Mouse (Mus musculus): Measurements from ENCODE around the gene Runx1. TPM values are rescaled to one million over a fixed set of nuclear protein-coding genes. Genes with fewer than 3 reads are reported as not detected.
A peak's percentile ranks its signal among the peaks of the same experiment; 100 is the strongest.

The Runx1 gene
- total RNA-seq, 1 experiment: 7.4 TPM

GRCm38 (mm10) chr16:92850416-92850815, 24.5 kb upstream of the Runx1 start:
- H3K4me1 ChIP-seq (ENCODE audit: control insufficient read depth in 2 of 2, insufficient read depth in 2 of 2, low read length in 2 of 2, poor library complexity in 1 of 2): no peaks in the 10 kb centered on the region
- H3K36me3 ChIP-seq (ENCODE audit: control insufficient read depth, insufficient read depth, low read length, poor library complexity, severe bottlenecking): no peaks in the 10 kb centered on the region
- no peak overlapping the region for H3K27ac ChIP-seq (ENCODE audit: insufficient read depth, low read depth, low read length, poor library complexity, severe bottlenecking)
- no peak for DNase-seq (ENCODE audit: low read depth, low spot score)
- in situ Hi-C loops (cut with MboI; ENCODE audit: low sequenced_read_pairs in 2 of 2, unreplicated experiment in 2 of 2): no loop called here
- H3K9me3 ChIP-seq (ENCODE audit: control insufficient read depth, insufficient read depth, low read depth, low read length): no peaks in the 10 kb centered on the region
- TF ChIP-seq MAFK (IDR thresholded peaks at IDR 0.05; ENCODE audit: insufficient read depth, low read depth, low read length) (no peak), HCFC1 (IDR thresholded peaks at IDR 0.05; ENCODE audit: borderline replicate concordance, insufficient read depth, low read length) (no peak), ZNF384 (IDR thresholded peaks at IDR 0.05; ENCODE audit: low read depth, low read length) (no peak), CHD2 (IDR thresholded peaks at IDR 0.05; ENCODE audit: low read depth, low read length) (no peak), ZC3H11A (IDR thresholded peaks at IDR 0.05; ENCODE audit: borderline replicate concordance, low read depth, low read length) (no peak)
- H3K4me3 ChIP-seq (ENCODE audit: insufficient read depth in 1 of 2, low read depth in 1 of 2, low read length in 2 of 2, poor library complexity in 1 of 2, severe bottlenecking in 1 of 2): no peak overlapping the region
- H3K9ac ChIP-seq (ENCODE audit: insufficient read depth, low read depth, low read length, poor library complexity, severe bottlenecking): no peak overlapping the region

GRCm38 (mm10) chr16:92847762-92848300, 21.9 kb upstream of the Runx1 start:
- DNase-seq (ENCODE audit: low read depth, low spot score): no peak
- in situ Hi-C loops (cut with MboI; ENCODE audit: low sequenced_read_pairs in 2 of 2, unreplicated experiment in 2 of 2): no loop called here
- Histone ChIP-seq H3K27ac (ENCODE audit: insufficient read depth, low read depth, low read length, poor library complexity, severe bottlenecking) (no peak overlapping the region), H3K4me3 (ENCODE audit: insufficient read depth in 1 of 2, low read depth in 1 of 2, low read length in 2 of 2, poor library complexity in 1 of 2, severe bottlenecking in 1 of 2) (no peak overlapping the region), H3K9me3 (ENCODE audit: control insufficient read depth, insufficient read depth, low read depth, low read length) (no peaks in the 10 kb centered on the region), H3K4me1 (ENCODE audit: control insufficient read depth in 2 of 2, insufficient read depth in 2 of 2, low read length in 2 of 2, poor library complexity in 1 of 2) (no peaks in the 10 kb centered on the region), H3K9ac (ENCODE audit: insufficient read depth, low read depth, low read length, poor library complexity, severe bottlenecking) (no peak overlapping the region), H3K36me3 (ENCODE audit: control insufficient read depth, insufficient read depth, low read length, poor library complexity, severe bottlenecking) (no peaks in the 10 kb centered on the region)
- no peak for TF ChIP-seq ZNF384 (IDR thresholded peaks at IDR 0.05; ENCODE audit: low read depth, low read length)
- no peak for TF ChIP-seq MAFK (IDR thresholded peaks at IDR 0.05; ENCODE audit: insufficient read depth, low read depth, low read length)
- no peak for TF ChIP-seq HCFC1 (IDR thresholded peaks at IDR 0.05; ENCODE audit: borderline replicate concordance, insufficient read depth, low read length)
- no peak for TF ChIP-seq ZC3H11A (IDR thresholded peaks at IDR 0.05; ENCODE audit: borderline replicate concordance, low read depth, low read length)
- no peak for TF ChIP-seq CHD2 (IDR thresholded peaks at IDR 0.05; ENCODE audit: low read depth, low read length)

GRCm38 (mm10) chr16:92845244-92846225, 19.6 kb upstream of the Runx1 start:
- in situ Hi-C loops (cut with MboI; ENCODE audit: low sequenced_read_pairs in 2 of 2, unreplicated experiment in 2 of 2): no loop called here
- Histone ChIP-seq H3K36me3 (ENCODE audit: control insufficient read depth, insufficient read depth, low read length, poor library complexity, severe bottlenecking) (no peaks in the 10 kb centered on the region), H3K9ac (ENCODE audit: insufficient read depth, low read depth, low read length, poor library complexity, severe bottlenecking) (no peak overlapping the region), H3K27ac (ENCODE audit: insufficient read depth, low read depth, low read length, poor library complexity, severe bottlenecking) (no peak overlapping the region), H3K9me3 (ENCODE audit: control insufficient read depth, insufficient read depth, low read depth, low read length) (no peaks in the 10 kb centered on the region), H3K4me1 (ENCODE audit: control insufficient read depth in 2 of 2, insufficient read depth in 2 of 2, low read length in 2 of 2, poor library complexity in 1 of 2) (no peaks in the 10 kb centered on the region), H3K4me3 (ENCODE audit: insufficient read depth in 1 of 2, low read depth in 1 of 2, low read length in 2 of 2, poor library complexity in 1 of 2, severe bottlenecking in 1 of 2) (no peak overlapping the region)
- TF ChIP-seq ZC3H11A (IDR thresholded peaks at IDR 0.05; ENCODE audit: borderline replicate concordance, low read depth, low read length) (no peak), HCFC1 (IDR thresholded peaks at IDR 0.05; ENCODE audit: borderline replicate concordance, insufficient read depth, low read length) (no peak), CHD2 (IDR thresholded peaks at IDR 0.05; ENCODE audit: low read depth, low read length) (no peak), ZNF384 (IDR thresholded peaks at IDR 0.05; ENCODE audit: low read depth, low read length) (no peak), MAFK (IDR thresholded peaks at IDR 0.05; ENCODE audit: insufficient read depth, low read depth, low read length) (no peak)
- no peak for DNase-seq (ENCODE audit: low read depth, low spot score)

- Histone ChIP-seq H3K9me3 (ENCODE audit: control insufficient read depth, insufficient read depth, low read depth, low read length) (no peaks in the 10 kb centered on the region), H3K27ac (ENCODE audit: insufficient read depth, low read depth, low read length, poor library complexity, severe bottlenecking) (no peak overlapping the region), H3K36me3 (ENCODE audit: control insufficient read depth, insufficient read depth, low read length, poor library complexity, severe bottlenecking) (no peaks in the 10 kb centered on the region), H3K4me3 (ENCODE audit: insufficient read depth in 1 of 2, low read depth in 1 of 2, low read length in 2 of 2, poor library complexity in 1 of 2, severe bottlenecking in 1 of 2) (no peak overlapping the region), H3K4me1 (ENCODE audit: control insufficient read depth in 2 of 2, insufficient read depth in 2 of 2, low read length in 2 of 2, poor library complexity in 1 of 2) (no peaks in the 10 kb centered on the region), H3K9ac (ENCODE audit: insufficient read depth, low read depth, low read length, poor library complexity, severe bottlenecking) (no peak overlapping the region)
- in situ Hi-C loops (cut with MboI; ENCODE audit: low sequenced_read_pairs in 2 of 2, unreplicated experiment in 2 of 2): no loop called here
- no peak for TF ChIP-seq CHD2 (IDR thresholded peaks at IDR 0.05; ENCODE audit: low read depth, low read length)
- TF ChIP-seq MAFK (IDR thresholded peaks at IDR 0.05; ENCODE audit: insufficient read depth, low read depth, low read length): peak; percentile 32; the same call in 1 of the 2 replicates
- DNase-seq (ENCODE audit: low read depth, low spot score): no peak
These were observed 12.8 kb upstream of the Runx1 start for GRCm38 (mm10) chr16:92838709-92839108.

All from ES-E14 (cell line).